Mouse (Mus musculus): ENCODE results near the gene Cenpe. TPM values are rescaled to one million over a fixed set of nuclear protein-coding genes. Genes with fewer than 3 reads are reported as not detected.

Gene Cenpe
- 1.9 and 2.7 TPM in 2 replicates for polyA plus RNA-seq (2012; rRNA removed)

GRCm38 (mm10) chr3:135211805-135212657 is at the start of gene Cenpe:
TSS of gene Cenpe (plus strand) at chr3:135212537.

GRCm38 (mm10) chr3:135280669-135281415 is 68.5 kb downstream of the Cenpe start, which contains the start of gene Bdh2:
TSS of gene Bdh2 (plus strand) at chr3:135281221.

GRCm38 (mm10) chr3:135307411-135308259 is 95.3 kb downstream of the Cenpe start, which contains the start of gene Slc9b2:
TSS of gene Slc9b2 (plus strand) at chr3:135307700.

Other genes with a start within 250 kb of the Cenpe start
- 0.75 and 0.80 TPM in 2 replicates for gene Bdh2, start 68.7 kb downstream of the Cenpe start, polyA plus RNA-seq (2012; rRNA removed)
- gene Slc9b2, start 95.2 kb downstream of the Cenpe start, polyA plus RNA-seq (2012; rRNA removed) = 0.06 and 0.10 TPM in 2 replicates
- not detected in 2 replicates for gene Slc9b1, start 135.5 kb downstream of the Cenpe start, polyA plus RNA-seq (2012; rRNA removed)
- gene Cisd2, start 211.4 kb downstream of the Cenpe start, polyA plus RNA-seq (2012; rRNA removed) = 34.9 and 36.9 TPM in 2 replicates
- gene Ube2d3, start 225.6 kb downstream of the Cenpe start, polyA plus RNA-seq (2012; rRNA removed) = 233 TPM in 2 replicates